Mouse (Mus musculus) forebrain, embryonic 13.5 days (tissue): ENCODE measurements around the gene Aff3. TPM values are rescaled to one million over a fixed set of nuclear protein-coding genes. Genes with fewer than 3 reads are reported as not detected.

ENCODE experiments used
- ATAC-seq: fragments of 200-750 bp; cut with Nextera tagmentation; 2 replicates; pipeline ENCODE4 v1.8.0; 2017
- H3K27ac ChIP-seq: fragments of 300-500 bp; sonication (generic); 2 replicates; pipeline ENCODE4 v1.5.1; 2015; ENCODE audit warnings: inconsistent platforms, mild to moderate bottlenecking, moderate library complexity
- H3K27me3 ChIP-seq: fragments of 300-500 bp; sonication (generic); 2 replicates; pipeline ENCODE4 v1.6.1; 2015; ENCODE audit warnings: mild to moderate bottlenecking, inconsistent platforms
- H3K36me3 ChIP-seq: fragments of 300-500 bp; sonication (generic); 2 replicates; pipeline ENCODE4 v1.6.1; 2015; ENCODE audit warnings: mild to moderate bottlenecking, inconsistent platforms; ENCODE audit not compliant: poor library complexity, severe bottlenecking
- H3K4me1 ChIP-seq: fragments of 300-500 bp; sonication (generic); 2 replicates; pipeline ENCODE4 v1.6.1; 2015; ENCODE audit warnings: inconsistent platforms
- H3K4me2 ChIP-seq: fragments of 300-500 bp; sonication (generic); 2 replicates; pipeline ENCODE4 v1.6.1; 2015; ENCODE audit warnings: inconsistent platforms, mild to moderate bottlenecking, moderate library complexity
- H3K4me3 ChIP-seq: fragments of 300-500 bp; sonication (generic); 2 replicates; pipeline ENCODE4 v1.5.1; 2015; ENCODE audit warnings: mild to moderate bottlenecking, inconsistent platforms
- H3K9ac ChIP-seq: fragments of 300-500 bp; sonication (generic); 2 replicates; pipeline ENCODE4 v1.6.1; 2015; ENCODE audit warnings: mild to moderate bottlenecking, inconsistent platforms
- H3K9me3 ChIP-seq: fragments of 300-500 bp; sonication (generic); replicated peaks from 2 replicates; pipeline ENCODE4 v1.6.1; 2016; ENCODE audit warnings: inconsistent platforms
- WGBS: fragments of 180-500 bp; shearing (Covaris S2); methylation state at CpG from one replicate; pipeline ENCODE4 v1.1.7; 2015; 5-methylcytosine and 5-hydroxymethylcytosine counted together
- polyA plus RNA-seq: library from polyadenylated mRNA; unstranded; fragments of >200 nt; fragmentation: Nextera tagmentation; extraction: Ambion mirVana; gene quantifications from 2 replicates; pipeline ENCODE4 v1.2.1, GENCODE M21; 2015

Gene Aff3
- polyA plus RNA-seq, 1 experiment from 2014 or later = 10.6 TPM

DNA sequence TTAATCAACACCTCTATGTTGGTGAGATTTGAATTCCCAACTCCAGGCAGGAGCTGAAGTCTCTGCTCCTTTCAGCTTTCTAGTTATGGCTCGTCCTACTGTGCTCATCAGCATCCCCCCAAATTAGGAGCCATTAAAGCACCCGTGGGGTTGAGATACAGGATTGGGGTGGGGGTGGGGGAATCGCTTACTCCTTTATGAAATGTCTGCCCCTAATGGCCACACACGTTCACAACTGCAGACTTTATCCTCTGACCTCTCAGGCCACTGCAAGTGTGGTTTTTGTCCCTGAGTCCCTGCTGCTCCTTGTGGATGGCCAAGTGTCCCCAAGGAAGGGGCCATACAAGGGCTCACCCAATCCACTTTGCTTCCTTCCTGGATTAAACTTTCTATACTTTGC is 348.8 kb downstream of the Aff3 start:
- no peak overlapping the region for H3K27ac ChIP-seq
- 0 out of 2 replicates have a peak, but pooled peaks cover 3% of the 10 kb centered on the region for H3K27me3 ChIP-seq
- H3K9ac ChIP-seq = no peak overlapping the region
- 0 out of 2 replicates have a peak, but pooled peaks cover 3% of the 10 kb centered on the region for H3K36me3 ChIP-seq
- WGBS = 71% methylated on average over 4 of the region's 4 CpGs
- peaks cover 16% of the 10 kb centered on the region for H3K4me1 ChIP-seq
- no peak overlapping the region for H3K4me2 ChIP-seq
- H3K9me3 ChIP-seq = no peaks in the 10 kb centered on the region
- ATAC-seq = no peak
- no peak overlapping the region for H3K4me3 ChIP-seq

DNA sequence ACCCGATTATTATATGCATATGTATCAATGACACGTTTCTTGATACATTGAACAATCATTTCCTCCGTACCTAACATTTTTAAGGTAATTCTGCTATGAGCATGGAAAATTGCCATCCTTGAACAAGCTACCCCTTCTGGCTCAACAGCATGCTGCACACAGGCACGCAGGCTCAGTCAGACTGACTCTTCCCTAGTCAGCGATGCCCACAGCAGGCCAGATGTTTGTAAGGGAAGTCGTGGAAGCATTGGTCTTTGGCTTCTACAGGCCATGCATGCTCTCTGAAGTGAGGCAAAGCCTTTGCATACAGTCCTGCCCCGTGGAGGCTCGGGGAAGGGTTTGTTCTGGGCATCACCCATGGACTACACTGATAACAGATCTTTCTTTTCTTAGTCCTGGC is 354.3 kb downstream of the Aff3 start:
- no peak overlapping the region for H3K4me3 ChIP-seq
- no peak overlapping the region for H3K9ac ChIP-seq
- ATAC-seq = no peak
- no peaks in the 10 kb centered on the region for H3K9me3 ChIP-seq
- no peaks in the 10 kb centered on the region for H3K27me3 ChIP-seq
- 93% methylated on average over 8 of the region's 8 CpGs for WGBS
- no peak overlapping the region for H3K27ac ChIP-seq
- H3K4me1 ChIP-seq = peaks cover 13% of the 10 kb centered on the region
- H3K4me2 ChIP-seq = no peak overlapping the region
- H3K36me3 ChIP-seq = no peaks in the 10 kb centered on the region; the same call in 1 of the 2 replicates

DNA sequence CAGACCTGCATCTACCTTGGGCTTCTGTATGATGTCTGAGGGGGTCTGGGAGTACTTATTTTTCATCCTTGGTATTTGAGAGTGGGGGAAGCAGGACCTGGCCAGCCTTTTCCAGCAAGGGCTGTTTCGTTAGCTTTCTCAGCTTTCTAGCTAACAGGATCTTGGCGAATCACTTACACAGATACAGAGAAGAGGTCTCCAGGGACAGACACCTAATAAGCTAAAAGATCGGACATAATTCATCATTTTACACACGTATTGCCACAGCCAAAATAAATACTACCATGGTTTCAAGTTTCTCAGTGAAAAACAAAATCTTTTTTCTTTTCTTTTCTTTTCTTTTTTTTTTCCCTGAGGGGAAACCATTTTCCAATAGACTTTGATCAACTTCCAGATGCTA is 354.7 kb downstream of the Aff3 start:
- H3K4me3 ChIP-seq = no peak overlapping the region
- ATAC-seq = no peak
- no peaks in the 10 kb centered on the region for H3K9me3 ChIP-seq
- no peak overlapping the region for H3K4me2 ChIP-seq
- 90% methylated on average over 4 of the region's 4 CpGs for WGBS
- H3K27me3 ChIP-seq = no peaks in the 10 kb centered on the region
- no peaks in the 10 kb centered on the region; the same call in 1 of the 2 replicates for H3K36me3 ChIP-seq
- peaks cover 13% of the 10 kb centered on the region for H3K4me1 ChIP-seq
- no peak overlapping the region for H3K9ac ChIP-seq
- no peak overlapping the region for H3K27ac ChIP-seq

DNA sequence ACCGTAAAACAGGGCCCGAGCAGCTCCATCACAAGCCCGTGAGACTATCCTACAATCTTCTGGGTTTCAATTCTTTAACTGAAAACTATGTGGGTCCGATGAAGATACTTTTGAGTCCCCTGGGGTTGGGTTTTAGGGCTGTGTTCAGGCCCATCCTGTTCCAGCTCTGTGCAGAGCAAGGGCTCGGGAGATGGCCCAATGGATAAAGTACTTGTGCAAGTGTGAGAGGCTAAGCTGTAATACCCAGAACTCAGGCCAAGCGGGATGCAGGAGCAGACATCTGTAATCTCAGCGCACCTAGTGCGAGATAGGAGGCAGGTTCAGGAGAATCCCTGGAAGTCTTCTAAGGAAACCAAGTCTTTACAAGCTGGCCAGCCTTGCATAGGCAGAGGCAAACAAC is 355.4 kb downstream of the Aff3 start:
- H3K36me3 ChIP-seq = no peaks in the 10 kb centered on the region; the same call in 1 of the 2 replicates
- H3K9me3 ChIP-seq = no peaks in the 10 kb centered on the region
- no peak overlapping the region for H3K4me3 ChIP-seq
- no peak overlapping the region for H3K9ac ChIP-seq
- ATAC-seq = no peak
- no peaks in the 10 kb centered on the region for H3K27me3 ChIP-seq
- H3K4me1 ChIP-seq = peaks cover 13% of the 10 kb centered on the region
- no peak overlapping the region for H3K4me2 ChIP-seq
- 96% methylated on average over 8 of the region's 8 CpGs for WGBS
- H3K27ac ChIP-seq = no peak overlapping the region

- no peak for ATAC-seq
- H3K36me3 ChIP-seq = no peaks in the 10 kb centered on the region; the same call in 1 of the 2 replicates
- no peaks in the 10 kb centered on the region for H3K9me3 ChIP-seq
- no peak overlapping the region for H3K9ac ChIP-seq
- H3K4me2 ChIP-seq = no peak overlapping the region
- no peaks in the 10 kb centered on the region for H3K27me3 ChIP-seq
- 50% methylated on average over 3 of the region's 3 CpGs for WGBS
- H3K4me3 ChIP-seq = no peak overlapping the region
- H3K27ac ChIP-seq = peak overlapping the region; percentile 61; the same call in 1 of the 2 replicates
- H3K4me1 ChIP-seq = peaks cover 13% of the 10 kb centered on the region
Observed at GRCm38 (mm10) chr1:38308705-38308996, 356.1 kb downstream of the Aff3 start.

DNA sequence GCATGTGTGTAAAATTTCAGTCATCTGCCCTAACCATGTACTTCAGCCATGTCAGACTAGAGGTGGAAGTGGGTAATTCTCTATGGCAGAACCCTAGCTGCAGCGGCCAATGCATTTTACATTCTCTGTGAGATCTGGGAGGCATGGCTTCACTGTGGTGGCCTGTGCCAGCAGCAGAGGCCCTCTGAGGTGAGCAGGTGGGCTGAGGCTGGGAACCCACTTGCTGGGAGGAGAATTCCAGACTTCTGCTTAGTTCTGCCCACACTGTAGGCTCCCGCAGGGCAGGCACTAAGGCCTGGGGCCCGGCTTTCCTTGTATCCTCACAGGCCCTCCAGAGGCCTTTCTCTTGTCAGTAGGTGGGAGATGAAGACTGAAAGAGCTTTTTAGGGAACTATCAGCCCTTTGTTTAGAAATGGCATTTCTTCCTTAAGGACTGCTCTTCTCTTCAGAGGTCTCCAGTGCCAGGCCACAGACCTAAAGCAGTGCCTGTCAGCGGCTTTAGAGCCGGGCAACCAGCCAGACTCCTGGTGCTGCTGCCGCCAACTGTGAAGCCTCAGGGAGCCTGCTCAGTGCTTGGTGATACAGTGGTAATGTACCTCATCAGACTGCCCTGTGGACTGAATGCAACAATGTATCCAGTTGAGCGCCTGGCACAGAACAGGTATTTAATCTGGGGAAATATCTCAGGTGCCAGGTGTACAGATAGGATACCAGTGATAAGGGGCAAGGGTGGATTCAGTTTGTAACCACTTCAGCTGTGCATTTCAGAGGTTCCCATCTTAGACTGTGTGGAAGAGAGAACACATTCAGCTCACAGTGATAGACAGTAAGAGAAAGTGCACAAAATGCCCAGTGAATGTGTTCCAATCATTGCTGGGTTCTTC is 356.7 kb downstream of the Aff3 start:
- H3K27ac ChIP-seq = peak overlapping the region; percentile 61
- no peaks in the 10 kb centered on the region for H3K9me3 ChIP-seq
- H3K9ac ChIP-seq = no peak overlapping the region
- H3K27me3 ChIP-seq = no peaks in the 10 kb centered on the region
- H3K4me3 ChIP-seq = no peak overlapping the region
- H3K4me1 ChIP-seq = peaks cover 13% of the 10 kb centered on the region
- peak; percentile 67; the same call in 1 of the 2 replicates for ATAC-seq
- no peaks in the 10 kb centered on the region; the same call in 1 of the 2 replicates for H3K36me3 ChIP-seq
- no peak overlapping the region for H3K4me2 ChIP-seq
- WGBS = 54% methylated on average over 7 of the region's 7 CpGs

DNA sequence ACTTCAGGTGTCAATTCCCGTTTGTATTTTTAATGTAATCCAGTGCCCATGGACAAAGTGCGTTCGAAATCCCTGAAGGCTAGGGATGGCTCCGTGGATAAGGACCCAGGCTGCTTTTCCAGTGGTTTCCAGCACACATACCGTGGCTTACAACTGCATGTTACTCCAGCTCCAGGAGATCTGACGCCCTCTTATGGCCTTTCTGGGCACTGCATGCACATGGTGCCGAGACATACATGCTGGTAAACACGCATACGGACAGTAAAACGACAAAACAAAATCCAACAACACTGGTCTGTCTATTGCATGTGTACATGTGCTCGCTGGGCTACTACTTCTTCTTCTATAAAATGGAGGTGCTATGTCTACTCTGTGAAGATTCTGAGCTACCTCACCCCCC is 357.5 kb downstream of the Aff3 start:
- WGBS = 93% methylated on average over 11 of the region's 11 CpGs
- Histone ChIP-seq H3K36me3 (no peaks in the 10 kb centered on the region; the same call in 1 of the 2 replicates), H3K9ac (no peak overlapping the region), H3K4me3 (no peak overlapping the region), H3K27ac (no peak overlapping the region), H3K4me1 (peaks cover 13% of the 10 kb centered on the region), H3K4me2 (no peak overlapping the region), H3K27me3 (no peaks in the 10 kb centered on the region), H3K9me3 (no peaks in the 10 kb centered on the region)
- ATAC-seq = no peak

- Histone ChIP-seq H3K4me3 (no peak overlapping the region), H3K27me3 (no peaks in the 10 kb centered on the region), H3K36me3 (no peaks in the 10 kb centered on the region; the same call in 1 of the 2 replicates), H3K4me1 (peaks cover 13% of the 10 kb centered on the region), H3K9me3 (no peaks in the 10 kb centered on the region), H3K9ac (no peak overlapping the region), H3K27ac (no peak overlapping the region), H3K4me2 (no peak overlapping the region)
- WGBS = 92% methylated on average over 7 of the region's 7 CpGs
- no peak for ATAC-seq
Observed at GRCm38 (mm10) chr1:38306146-38306545, 358.6 kb downstream of the Aff3 start.

GRCm38 (mm10) chr1:38304376-38304775 is 360.4 kb downstream of the Aff3 start:
- H3K9me3 ChIP-seq = no peaks in the 10 kb centered on the region

DNA sequence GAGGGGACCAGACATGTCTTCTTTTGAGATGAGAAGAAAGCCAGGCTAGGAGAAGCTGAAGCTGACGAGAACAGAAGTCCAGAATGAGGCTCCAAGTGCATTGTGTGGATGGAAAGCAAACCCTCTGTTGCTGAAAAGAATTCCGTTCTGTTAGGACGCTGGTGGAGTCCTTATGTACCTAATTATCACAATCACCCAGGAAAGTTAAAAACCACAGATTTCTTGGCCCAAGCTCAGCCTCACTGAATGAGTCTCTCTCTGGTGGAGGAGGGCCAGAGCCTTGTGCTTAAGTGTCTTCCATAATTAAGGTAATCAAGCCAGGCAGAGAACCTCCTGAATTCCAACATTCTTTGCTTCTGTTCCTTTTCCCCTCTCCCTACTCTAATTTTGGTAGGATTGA is 366.5 kb downstream of the Aff3 start:
- 52% methylated on average over 3 of the region's 3 CpGs for WGBS

More at GRCm38 (mm10) chr1:38304376-38304775, 360.4 kb downstream of the Aff3 start:
- Histone ChIP-seq H3K4me2 (no peak overlapping the region), H3K9ac (no peak overlapping the region), H3K4me1 (peaks cover 13% of the 10 kb centered on the region), H3K27me3 (no peaks in the 10 kb centered on the region), H3K27ac (no peak overlapping the region), H3K36me3 (no peaks in the 10 kb centered on the region; the same call in 1 of the 2 replicates), H3K4me3 (no peak overlapping the region)
- WGBS = 93% methylated on average over 11 of the region's 11 CpGs
- ATAC-seq = no peak

GRCm38 (mm10) chr1:38294906-38295305 is 369.8 kb downstream of the Aff3 start:
- Histone ChIP-seq H3K4me2 (no peak overlapping the region), H3K4me3 (no peak overlapping the region), H3K9me3 (no peaks in the 10 kb centered on the region), H3K4me1 (peaks cover 19% of the 10 kb centered on the region), H3K9ac (no peak overlapping the region), H3K36me3 (no peaks in the 10 kb centered on the region), H3K27ac (no peak overlapping the region), H3K27me3 (no peaks in the 10 kb centered on the region)
- ATAC-seq = no peak
- WGBS = 93% methylated on average over 6 of the region's 6 CpGs

More for the DNA sequence above, 366.5 kb downstream of the Aff3 start:
- peaks cover 13% of the 10 kb centered on the region for H3K4me1 ChIP-seq
- no peak overlapping the region for H3K4me3 ChIP-seq
- ATAC-seq = no peak
- no peak overlapping the region for H3K27ac ChIP-seq
- no peak overlapping the region for H3K4me2 ChIP-seq
- no peaks in the 10 kb centered on the region for H3K36me3 ChIP-seq
- H3K9me3 ChIP-seq = no peaks in the 10 kb centered on the region
- H3K27me3 ChIP-seq = no peaks in the 10 kb centered on the region
- H3K9ac ChIP-seq = no peak overlapping the region

DNA sequence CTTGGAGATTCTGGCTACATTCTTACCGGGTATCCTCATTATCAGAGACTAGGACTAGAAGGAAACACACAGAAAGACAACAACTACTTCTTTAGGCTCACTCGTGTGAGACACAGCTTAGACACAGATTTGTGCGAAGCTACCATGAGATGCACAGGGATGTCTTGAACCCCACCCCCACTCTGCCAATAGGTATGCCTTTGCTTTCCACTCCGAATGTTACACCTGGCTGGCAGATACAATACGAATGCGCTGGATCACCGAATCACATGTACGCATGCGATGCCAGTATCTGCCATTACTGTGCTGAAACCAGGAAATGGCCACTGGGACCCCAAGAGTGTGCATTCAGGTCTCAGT is 370.4 kb downstream of the Aff3 start:
- no peak for ATAC-seq
- H3K4me2 ChIP-seq = no peak overlapping the region
- no peak overlapping the region for H3K27ac ChIP-seq
- peaks cover 19% of the 10 kb centered on the region for H3K4me1 ChIP-seq
- 95% methylated on average over 9 of the region's 9 CpGs for WGBS
- no peaks in the 10 kb centered on the region for H3K36me3 ChIP-seq
- no peaks in the 10 kb centered on the region for H3K9me3 ChIP-seq
- no peak overlapping the region for H3K4me3 ChIP-seq
- no peaks in the 10 kb centered on the region for H3K27me3 ChIP-seq
- H3K9ac ChIP-seq = no peak overlapping the region
